Mouse (Mus musculus) layer of hippocampus, postnatal 36 days (tissue): ENCODE results near the gene Nup85. TPM values are rescaled to one million over a fixed set of nuclear protein-coding genes. Genes with fewer than 3 reads are reported as not detected.

Experiments used
- DNase-seq, 2 experiments: peaks; one replicate each; pipeline ENCODE4 v3.0.0; 2022
- total RNA-seq, 2 experiments: library from RNA; stranded (reverse); gene quantifications; 2 replicates each; pipeline ENCODE4 v1.2.3; 2021

The Nup85 gene
- total RNA-seq, 2 experiments from 2014 or later: 49.8 to 60.7 TPM

- DNase-seq: no peak
Observed at GRCm38 (mm10) chr11:115584376-115585073, 20.3 kb downstream of the Nup85 start.

- DNase-seq: no peak
Observed at GRCm38 (mm10) chr11:115585573-115586100, 21.4 kb downstream of the Nup85 start.

- no peak for DNase-seq
Observed at GRCm38 (mm10) chr11:115586403-115586802, 22.2 kb downstream of the Nup85 start.

GRCm38 (mm10) chr11:115587984-115588383 lies 23.8 kb downstream of the Nup85 start:
- no peak for DNase-seq

- no peak for DNase-seq
Observed at GRCm38 (mm10) chr11:115590526-115591075, 26.4 kb downstream of the Nup85 start.

GRCm38 (mm10) chr11:115595209-115595608 lies 31.0 kb downstream of the Nup85 start:
- DNase-seq: no peak

GRCm38 (mm10) chr11:115598309-115598708 lies 34.1 kb downstream of the Nup85 start:
- no peak for DNase-seq

GRCm38 (mm10) chr11:115599722-115600121 lies 35.5 kb downstream of the Nup85 start:
- no peak for DNase-seq

- DNase-seq: no peak
Observed at GRCm38 (mm10) chr11:115600743-115601142, 36.5 kb downstream of the Nup85 start.

GRCm38 (mm10) chr11:115601174-115601573 lies 36.9 kb downstream of the Nup85 start:
- no peak for DNase-seq

- DNase-seq: no peak
Observed at GRCm38 (mm10) chr11:115603128-115603475, 38.9 kb downstream of the Nup85 start.

GRCm38 (mm10) chr11:115603476-115604303 lies 39.5 kb downstream of the Nup85 start, which contains the start of the genes Mrps7 and Gga3:
Gene Mrps7, plus strand, starts transcription at chr11:115603925.
Gene Gga3, minus strand, starts transcription at chr11:115604051.
- peak; percentile 91 for DNase-seq

GRCm38 (mm10) chr11:115604304-115604696 lies 40.1 kb downstream of the Nup85 start:
- DNase-seq: no peak

GRCm38 (mm10) chr11:115606733-115607132 lies 42.5 kb downstream of the Nup85 start:
- DNase-seq: no peak

GRCm38 (mm10) chr11:115608421-115609399 lies 44.5 kb downstream of the Nup85 start:
- peak; percentile 39 to 51 for DNase-seq

- no peak for DNase-seq
Observed at GRCm38 (mm10) chr11:115609576-115609975, 45.3 kb downstream of the Nup85 start.

GRCm38 (mm10) chr11:115611173-115611572 lies 46.9 kb downstream of the Nup85 start:
- no peak for DNase-seq

GRCm38 (mm10) chr11:115612059-115612409 lies 47.8 kb downstream of the Nup85 start:
- peak; percentile 57 to 60 for DNase-seq

- peak; percentile 77 to 80 for DNase-seq
Observed at GRCm38 (mm10) chr11:115612410-115613137, 48.3 kb downstream of the Nup85 start, which contains the start of gene Mif4gd. Gene Mif4gd, minus strand, starts transcription at chr11:115612969.

GRCm38 (mm10) chr11:115613138-115613945 lies 49.1 kb downstream of the Nup85 start:
- DNase-seq: no peak
